Mouse (Mus musculus) MEL (cell line): ENCODE measurements at regions not wholly inside any gene's neighbourhood (a gene's known extent, or its start where the extent isn't known, plus 50 kb on each side); places are given as distances from the start of the nearest gene placed in this dataset.

Experiments
- DNase-seq: peaks from one replicate; pipeline ENCODE4 v3.0.0; 2011; ENCODE audit warnings: low read depth, low spot score
- H3K27ac ChIP-seq: 2 replicates; pipeline ENCODE4 v1.5.1; 2012; ENCODE audit warnings: low read depth, mild to moderate bottlenecking, control low read depth, low read length, moderate library complexity; ENCODE audit not compliant: control insufficient read depth
- H3K27me3 ChIP-seq, 2 experiments: fragments of 150-350 bp in 1 of 2; sonication (generic) in 1 of 2; 2 replicates each; pipeline ENCODE4 v1.6.1; 2012; ENCODE audit warnings: low read length in 2 of 2, mild to moderate bottlenecking in 2 of 2, improper control_type of control experiment in 1 of 2, moderate library complexity in 1 of 2; ENCODE audit not compliant: insufficient read depth in 2 of 2, control insufficient read depth in 1 of 2
- H3K36me3 ChIP-seq, 2 experiments: 2 replicates each; pipeline ENCODE4 v1.6.1; 2012 to 2014; ENCODE audit warnings: low read length in 2 of 2, improper control_type of control experiment in 1 of 2, inconsistent platforms in 1 of 2, mild to moderate bottlenecking in 1 of 2; ENCODE audit not compliant: insufficient read depth in 2 of 2, control insufficient read depth in 1 of 2
- H3K4me1 ChIP-seq, 2 experiments: fragments of 150-350 bp in 1 of 2; sonication (generic) in 1 of 2; 2 replicates each; pipeline ENCODE4 v1.6.1; 2012; ENCODE audit warnings: low read length in 2 of 2, improper control_type of control experiment in 1 of 2, mild to moderate bottlenecking in 1 of 2; ENCODE audit not compliant: insufficient read depth in 2 of 2, control insufficient read depth in 1 of 2
- H3K4me3 ChIP-seq, 2 experiments: fragments of 150-350 bp in 1 of 2; sonication (generic) in 1 of 2; 2 replicates each; pipeline ENCODE4 v1.5.1; 2012; ENCODE audit warnings: low read depth in 2 of 2, low read length in 2 of 2, mild to moderate bottlenecking in 2 of 2, moderate library complexity in 2 of 2, control low read depth in 1 of 2, improper control_type of control experiment in 1 of 2; ENCODE audit not compliant: control insufficient read depth in 1 of 2, insufficient read depth in 1 of 2
- H3K79me2 ChIP-seq: 2 replicates; pipeline ENCODE4 v1.6.1; 2012; ENCODE audit warnings: mild to moderate bottlenecking, low read length, moderate library complexity; ENCODE audit not compliant: control insufficient read depth, poor library complexity, insufficient read depth
- H3K9ac ChIP-seq: 2 replicates; pipeline ENCODE4 v1.6.1; 2012; ENCODE audit warnings: low read depth, mild to moderate bottlenecking, control low read depth, low read length, moderate library complexity; ENCODE audit not compliant: control insufficient read depth, poor library complexity, severe bottlenecking
- H3K9me3 ChIP-seq: fragments of 150-350 bp; sonication (generic); replicated peaks from 2 replicates; pipeline ENCODE4 v1.6.1; 2012; ENCODE audit warnings: mild to moderate bottlenecking, low read length, improper control_type of control experiment, moderate library complexity; ENCODE audit not compliant: insufficient read depth
- BHLHE40 ChIP-seq: IDR thresholded peaks from 2 replicates; pipeline ENCODE4 v1.6.1; 2012; ENCODE audit warnings: low read depth, mild to moderate bottlenecking, inconsistent platforms, low read length, improper control_type of control experiment, borderline replicate concordance
- CHD1 ChIP-seq: IDR thresholded peaks from 2 replicates; pipeline ENCODE4 v1.6.1; 2012; ENCODE audit warnings: low read depth, mild to moderate bottlenecking, inconsistent platforms, low read length, improper control_type of control experiment
- CHD2 ChIP-seq: IDR thresholded peaks from 2 replicates; pipeline ENCODE4 v1.6.1; 2011; ENCODE audit warnings: low read length, improper control_type of control experiment
- E2F4 ChIP-seq: IDR thresholded peaks from 2 replicates; pipeline ENCODE4 v1.6.1; 2011; ENCODE audit warnings: low read depth, low read length, improper control_type of control experiment, borderline replicate concordance
- EP300 ChIP-seq, 2 experiments: IDR thresholded peaks; 2 replicates each; pipeline ENCODE4 v1.6.1; 2011; ENCODE audit warnings: improper control_type of control experiment in 2 of 2, low read length in 2 of 2, low read depth in 1 of 2, mild to moderate bottlenecking in 1 of 2
- ETS1 ChIP-seq: IDR thresholded peaks from 2 replicates; pipeline ENCODE4 v1.6.1; 2012; ENCODE audit warnings: low read depth, mild to moderate bottlenecking, inconsistent platforms, low read length, improper control_type of control experiment, moderate library complexity
- GABPA ChIP-seq: IDR thresholded peaks from 2 replicates; pipeline ENCODE4 v1.6.1; 2012; ENCODE audit warnings: low read depth, mild to moderate bottlenecking, inconsistent platforms, low read length, improper control_type of control experiment, moderate library complexity
- GATA1 ChIP-seq: IDR thresholded peaks from 2 replicates; pipeline ENCODE4 v1.6.1; 2011; ENCODE audit warnings: low read depth, low read length, improper control_type of control experiment
- HCFC1 ChIP-seq: IDR thresholded peaks from 2 replicates; pipeline ENCODE4 v1.6.1; 2012; ENCODE audit warnings: low read depth, mild to moderate bottlenecking, inconsistent platforms, low read length, improper control_type of control experiment, moderate library complexity
- JUND ChIP-seq: IDR thresholded peaks from 2 replicates; pipeline ENCODE4 v1.6.1; 2011; ENCODE audit warnings: low read depth, mild to moderate bottlenecking, improper control_type of control experiment, low read length
- KAT2A ChIP-seq: conservative IDR thresholded peaks from 2 replicates; pipeline ENCODE4 v1.6.1; 2012; ENCODE audit warnings: low read depth, low read length, improper control_type of control experiment, inconsistent platforms
- MAX ChIP-seq: IDR thresholded peaks from 2 replicates; pipeline ENCODE4 v1.6.1; 2011; ENCODE audit warnings: low read length, improper control_type of control experiment
- MAZ ChIP-seq: IDR thresholded peaks from 2 replicates; pipeline ENCODE4 v1.6.1; 2012; ENCODE audit warnings: low read depth, mild to moderate bottlenecking, inconsistent platforms, low read length, improper control_type of control experiment
- MEF2A ChIP-seq: IDR thresholded peaks from 2 replicates; pipeline ENCODE4 v1.6.1; 2014; ENCODE audit warnings: low read depth, mild to moderate bottlenecking, inconsistent platforms, low read length, improper control_type of control experiment; ENCODE audit not compliant: poor library complexity, insufficient replicate concordance, severe bottlenecking; ENCODE audit errors: extremely low read depth
- MXI1 ChIP-seq: IDR thresholded peaks from 2 replicates; pipeline ENCODE4 v1.6.1; 2011; ENCODE audit warnings: mild to moderate bottlenecking, low read depth, low read length, improper control_type of control experiment
- MYB ChIP-seq: IDR thresholded peaks from 2 replicates; pipeline ENCODE4 v1.6.1; 2011; ENCODE audit warnings: mild to moderate bottlenecking, low read depth, low read length, improper control_type of control experiment
- MYC ChIP-seq: IDR thresholded peaks from 2 replicates; pipeline ENCODE4 v1.6.1; 2011; ENCODE audit warnings: low read depth, mild to moderate bottlenecking, low read length, improper control_type of control experiment, moderate library complexity
- NELFE ChIP-seq: IDR thresholded peaks from 2 replicates; pipeline ENCODE4 v1.6.1; 2011; ENCODE audit warnings: low read depth, low read length, improper control_type of control experiment
- NRF1 ChIP-seq: IDR thresholded peaks from 2 replicates; pipeline ENCODE4 v1.6.1; 2014; ENCODE audit warnings: low read depth, mild to moderate bottlenecking, inconsistent platforms, low read length, improper control_type of control experiment, moderate library complexity; ENCODE audit not compliant: poor library complexity, insufficient read depth, severe bottlenecking
- POLR2A ChIP-seq, 2 experiments: IDR thresholded peaks; 2 replicates each; pipeline ENCODE4 v1.6.1; 2011 to 2012; ENCODE audit warnings: low read length in 2 of 2, mild to moderate bottlenecking in 2 of 2, control low read depth in 1 of 2, improper control_type of control experiment in 1 of 2, low read depth in 1 of 2, moderate library complexity in 1 of 2; ENCODE audit not compliant: control insufficient read depth in 1 of 2, insufficient read depth in 1 of 2, poor library complexity in 1 of 2
- POLR2AphosphoS5 ChIP-seq: IDR thresholded peaks from 2 replicates; pipeline ENCODE4 v1.6.1; 2012; ENCODE audit warnings: low read depth, borderline replicate concordance, mild to moderate bottlenecking, inconsistent platforms, low read length, moderate library complexity, mixed read lengths
- RAD21 ChIP-seq: IDR thresholded peaks from 2 replicates; pipeline ENCODE4 v1.6.1; 2011; ENCODE audit warnings: mild to moderate bottlenecking, low read depth, low read length, improper control_type of control experiment
- RCOR1 ChIP-seq: IDR thresholded peaks from 2 replicates; pipeline ENCODE4 v1.6.1; 2012; ENCODE audit warnings: low read depth, mild to moderate bottlenecking, inconsistent platforms, low read length, improper control_type of control experiment
- SIN3A ChIP-seq: IDR thresholded peaks from 2 replicates; pipeline ENCODE4 v1.6.1; 2012; ENCODE audit warnings: low read length, improper control_type of control experiment, inconsistent platforms
- TAL1 ChIP-seq: IDR thresholded peaks from 2 replicates; pipeline ENCODE4 v1.6.1; 2012; ENCODE audit warnings: mild to moderate bottlenecking, inconsistent platforms, low read length, moderate library complexity, mixed read lengths
- TBP ChIP-seq: IDR thresholded peaks from 2 replicates; pipeline ENCODE4 v1.8.0; 2011; ENCODE audit warnings: low read depth, low read length, improper control_type of control experiment
- TCF12 ChIP-seq: IDR thresholded peaks from 2 replicates; pipeline ENCODE4 v1.6.1; 2014; ENCODE audit warnings: low read depth, mild to moderate bottlenecking, inconsistent platforms, low read length, improper control_type of control experiment, moderate library complexity
- UBTF ChIP-seq: IDR thresholded peaks from 2 replicates; pipeline ENCODE4 v1.6.1; 2012; ENCODE audit warnings: low read depth, mild to moderate bottlenecking, inconsistent platforms, low read length, improper control_type of control experiment, moderate library complexity, borderline replicate concordance; ENCODE audit not compliant: insufficient read depth
- USF1 ChIP-seq: IDR thresholded peaks from 2 replicates; pipeline ENCODE4 v1.6.1; 2014; ENCODE audit warnings: low read depth, mild to moderate bottlenecking, inconsistent platforms, low read length, improper control_type of control experiment, moderate library complexity
- USF2 ChIP-seq, 2 experiments: IDR thresholded peaks; 2 replicates each; pipeline ENCODE4 v1.6.1; 2011 to 2012; ENCODE audit warnings: improper control_type of control experiment in 2 of 2, low read length in 2 of 2, borderline replicate concordance in 1 of 2, inconsistent platforms in 1 of 2, low read depth in 1 of 2, mild to moderate bottlenecking in 1 of 2; ENCODE audit not compliant: insufficient read depth in 1 of 2
- ZC3H11A ChIP-seq: IDR thresholded peaks from 2 replicates; pipeline ENCODE4 v1.6.1; 2012; ENCODE audit warnings: low read depth, mild to moderate bottlenecking, inconsistent platforms, low read length, improper control_type of control experiment
- ZKSCAN1 ChIP-seq: IDR thresholded peaks from 2 replicates; pipeline ENCODE4 v1.6.1; 2012; ENCODE audit warnings: low read depth, mild to moderate bottlenecking, inconsistent platforms, low read length, improper control_type of control experiment, moderate library complexity
- ZMIZ1 ChIP-seq: IDR thresholded peaks from 2 replicates; pipeline ENCODE4 v1.6.1; 2012; ENCODE audit warnings: low read depth, mild to moderate bottlenecking, inconsistent platforms, low read length, improper control_type of control experiment, moderate library complexity

- TF ChIP-seq RAD21 (no peak), KAT2A (no peak; the same call in 1 of the 2 replicates)
- TF ChIP-seq, all 39 proteins: peak for 15
These were observed 81.5 kb upstream of the Tet2 start (continued) for GRCm38 (mm10) chr3:133626442-133626841.

DNA sequence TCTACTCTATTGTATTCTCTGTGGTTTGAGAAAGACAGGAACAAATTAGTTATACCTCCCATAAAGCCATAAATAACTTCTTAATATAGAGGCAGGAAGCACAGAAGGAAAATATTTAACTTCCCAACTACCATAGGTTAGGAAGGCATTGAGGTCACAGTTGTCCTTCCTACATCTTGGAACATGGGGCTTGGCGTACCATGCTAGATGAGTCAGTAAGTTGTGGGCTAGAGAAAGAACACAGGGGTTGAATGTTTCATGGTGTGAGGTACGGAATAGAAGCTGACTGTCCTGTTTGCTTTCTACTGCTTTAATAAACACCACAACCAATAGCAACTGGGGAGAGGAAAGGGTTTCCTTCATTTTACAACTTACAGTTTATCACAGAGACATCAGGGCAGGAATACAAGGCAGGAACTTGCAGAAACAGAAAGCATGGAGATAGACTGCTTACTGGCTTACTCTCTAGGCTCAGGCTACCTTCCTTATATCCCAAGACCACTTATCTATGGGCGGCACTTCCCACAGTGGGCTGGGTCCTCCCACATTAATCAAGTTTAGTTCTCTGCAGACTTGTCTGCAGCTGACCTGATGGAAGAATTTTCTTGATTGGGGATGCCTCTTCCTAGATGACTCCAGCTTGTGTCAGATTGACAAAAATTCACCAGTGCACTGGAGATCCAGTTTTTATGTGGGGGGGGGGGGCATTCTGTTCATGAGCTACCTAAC lies 82.3 kb upstream of the Tet2 start:
- Histone ChIP-seq H3K27me3 (no peaks in the 10 kb centered on the region), H3K9ac (peak overlapping the region; percentile 53), H3K4me1 (peaks cover 36 to 40% of the 10 kb centered on the region in 2 experiments), H3K36me3 (peaks cover 0 to 45% of the 10 kb centered on the region in 2 experiments; a peak in 2 of 4 replicates), H3K4me3 (peak overlapping the region; percentile 37 to 45), H3K27ac (peak overlapping the region; percentile 100), H3K79me2 (no peaks in the 10 kb centered on the region; the same call in 1 of the 2 replicates), H3K9me3 (no peaks in the 10 kb centered on the region)
- DNase-seq, result peak; percentile 56
- TF ChIP-seq SIN3A, result no peak
- no peak for TF ChIP-seq BHLHE40
- TF ChIP-seq MAZ, result no peak
- TF ChIP-seq TCF12, result peak; percentile 64
- no peak for TF ChIP-seq ZMIZ1
- TF ChIP-seq EP300 (IDR thresholded peaks at IDR 0.05; ENCODE audit: low read depth in 1 of 2, low read length in 2 of 2), result peak; percentile 61 to 78
- TF ChIP-seq ETS1, result peak; percentile 62; the same call in 1 of the 2 replicates
- no peak for TF ChIP-seq MYB
- no peak for TF ChIP-seq UBTF
- no peak for TF ChIP-seq USF2 (IDR thresholded peaks at IDR 0.05; ENCODE audit: borderline replicate concordance in 1 of 2, insufficient read depth in 1 of 2, low read depth in 1 of 2, low read length in 2 of 2)
- TF ChIP-seq HCFC1, result no peak
- TF ChIP-seq NELFE, result 0 out of 2 replicates have a peak, but pooled peaks have one; percentile 14
- TF ChIP-seq GABPA, result no peak
- TF ChIP-seq POLR2AphosphoS5, result no peak
- peak; percentile 42; the same call in 1 of the 2 replicates for TF ChIP-seq TBP
- peak; percentile 49 for TF ChIP-seq TAL1
- TF ChIP-seq ZC3H11A, result no peak
- no peak for TF ChIP-seq MAX
- 0 out of 2 replicates have a peak, but pooled peaks have one; percentile 23 for TF ChIP-seq MYC
- peak in 1 of 2 experiments; percentile 34; a peak in 1 of 4 replicates for TF ChIP-seq POLR2A (IDR thresholded peaks at IDR 0.05; ENCODE audit: control insufficient read depth in 1 of 2, insufficient read depth in 1 of 2, low read depth in 1 of 2, low read length in 2 of 2, poor library complexity in 1 of 2)
- TF ChIP-seq NRF1, result no peak
- TF ChIP-seq CHD1, result no peak
- peak; percentile 69 for TF ChIP-seq GATA1
- TF ChIP-seq KAT2A, result no peak
- peak; percentile 62 for TF ChIP-seq RCOR1
- no peak for TF ChIP-seq JUND
- TF ChIP-seq MEF2A, result no peak
- TF ChIP-seq ZKSCAN1, result no peak
- TF ChIP-seq USF1, result no peak
- TF ChIP-seq MXI1, result no peak
- TF ChIP-seq CHD2, result no peak
- TF ChIP-seq RAD21, result no peak
- TF ChIP-seq E2F4, result no peak
